Mouse (Mus musculus) lung, embryonic 15.5 days (tissue): ENCODE data around the gene Hip1r. TPM values are rescaled to one million over a fixed set of nuclear protein-coding genes. Genes with fewer than 3 reads are reported as not detected.
A peak's percentile ranks its signal among the peaks of the same experiment; 100 is the strongest.

Experiments
- ATAC-seq: fragments of 200-750 bp; cut with Nextera tagmentation; 2 replicates; pipeline ENCODE4 v1.8.0; 2017; ENCODE audit warnings: moderate number of reproducible peaks, borderline replicate concordance; ENCODE audit not compliant: low FRiP score, low TSS enrichment; ENCODE audit errors: extremely low read depth
- H3K27ac ChIP-seq: fragments of 300-500 bp; sonication (generic); 2 replicates; pipeline ENCODE4 v1.5.1; 2015; ENCODE audit warnings: moderate library complexity, mild to moderate bottlenecking, inconsistent platforms
- H3K27me3 ChIP-seq: fragments of 300-500 bp; sonication (generic); 2 replicates; pipeline ENCODE4 v1.6.1; 2015; ENCODE audit warnings: inconsistent platforms
- H3K36me3 ChIP-seq: fragments of 300-500 bp; sonication (generic); 2 replicates; pipeline ENCODE4 v1.6.1; 2015; ENCODE audit warnings: inconsistent platforms
- H3K4me1 ChIP-seq: fragments of 300-500 bp; sonication (generic); 2 replicates; pipeline ENCODE4 v1.6.1; 2015; ENCODE audit warnings: inconsistent platforms
- H3K4me2 ChIP-seq: fragments of 300-500 bp; sonication (generic); 2 replicates; pipeline ENCODE4 v1.6.1; 2015; ENCODE audit warnings: inconsistent platforms, mild to moderate bottlenecking, moderate library complexity
- H3K4me3 ChIP-seq: fragments of 300-500 bp; sonication (generic); 2 replicates; pipeline ENCODE4 v1.5.1; 2015; ENCODE audit warnings: mild to moderate bottlenecking, inconsistent platforms
- H3K9ac ChIP-seq: fragments of 300-500 bp; sonication (generic); 2 replicates; pipeline ENCODE4 v1.6.1; 2015; ENCODE audit warnings: inconsistent platforms
- H3K9me3 ChIP-seq: fragments of 300-500 bp; sonication (generic); 2 replicates; pipeline ENCODE4 v1.6.1; 2016; ENCODE audit warnings: inconsistent platforms
- WGBS: fragments of 180-500 bp; shearing (Covaris S2); methylation state at CpG from one replicate; pipeline ENCODE4 v1.1.7; 2015; 5-methylcytosine and 5-hydroxymethylcytosine counted together
- polyA plus RNA-seq: library from polyadenylated mRNA; unstranded; fragments of >200 nt; fragmentation: Nextera tagmentation; extraction: Ambion mirVana; gene quantifications from 2 replicates; pipeline ENCODE4 v1.2.1, GENCODE M21; 2015

Hip1r gene
- polyA plus RNA-seq, 1 experiment from 2014 or later: 13.3 TPM

DNA sequence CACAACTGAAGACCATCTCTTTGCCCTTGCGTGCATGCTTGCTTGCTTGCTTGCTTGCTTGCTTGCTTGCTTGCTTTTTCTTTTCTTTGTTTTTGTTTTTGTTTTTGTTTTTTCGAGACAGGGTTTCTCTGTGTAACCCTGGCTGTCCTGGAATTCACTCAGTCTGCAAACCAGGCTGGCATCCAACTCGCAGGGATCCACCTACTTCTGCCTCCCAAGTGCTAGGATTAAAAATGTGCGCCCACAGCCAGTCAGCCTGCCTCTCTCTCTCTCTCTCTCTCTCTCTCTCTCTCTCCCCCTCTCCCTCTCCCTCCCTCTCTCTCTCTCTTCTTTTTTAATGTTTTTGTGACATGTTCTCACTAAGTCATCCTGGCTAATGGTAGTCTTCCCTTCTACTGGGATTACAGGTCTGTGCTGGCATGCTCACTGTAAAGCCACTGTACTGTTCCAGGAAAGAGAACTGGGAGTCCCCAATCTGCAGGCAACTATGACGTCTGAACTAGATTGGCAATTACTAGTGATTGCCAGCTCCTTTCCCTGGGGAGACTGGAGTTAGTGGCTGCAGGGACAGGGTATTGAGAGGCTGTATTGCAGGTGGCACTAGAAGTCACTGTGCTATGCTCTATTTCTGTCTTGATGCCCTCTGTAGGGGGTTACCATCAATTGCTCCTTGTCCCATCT is 20.9 kb upstream of the Hip1r start:
- Histone ChIP-seq H3K4me3 (no peak overlapping the region), H3K9me3 (no peaks in the 10 kb centered on the region), H3K4me2 (no peak overlapping the region), H3K27me3 (no peaks in the 10 kb centered on the region), H3K36me3 (no peaks in the 10 kb centered on the region), H3K9ac (no peak overlapping the region), H3K27ac (no peak overlapping the region), H3K4me1 (no peaks in the 10 kb centered on the region)
- no peak for ATAC-seq
- WGBS: 51% methylated on average over 5 of the region's 5 CpGs

DNA sequence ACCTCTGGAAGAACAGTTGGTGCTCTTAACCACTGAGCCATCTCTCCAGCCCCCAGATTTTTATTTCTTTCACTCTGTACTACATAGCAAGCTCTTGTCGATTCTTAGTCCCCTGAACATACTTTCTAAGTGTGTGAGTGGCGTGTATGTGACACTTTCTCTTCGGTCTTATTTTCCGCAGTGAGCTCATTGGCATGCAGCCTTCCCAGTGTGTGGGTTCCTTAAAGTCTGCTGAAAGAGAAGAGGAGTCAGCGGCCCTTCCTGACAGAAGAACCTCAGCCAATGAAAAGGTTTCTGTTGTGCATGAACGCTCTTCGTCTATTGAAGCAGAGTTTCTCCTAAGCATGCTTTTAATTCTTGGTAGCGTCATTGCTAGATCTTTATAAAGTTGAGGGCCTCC is 16.2 kb upstream of the Hip1r start:
- H3K4me1 ChIP-seq: no peaks in the 10 kb centered on the region
- no peak for ATAC-seq
- H3K4me2 ChIP-seq: no peak overlapping the region
- H3K36me3 ChIP-seq: no peaks in the 10 kb centered on the region
- no peak overlapping the region for H3K9ac ChIP-seq
- no peaks in the 10 kb centered on the region for H3K27me3 ChIP-seq
- H3K4me3 ChIP-seq: no peak overlapping the region
- WGBS: 86% methylated on average over 8 of the region's 8 CpGs
- no peaks in the 10 kb centered on the region for H3K9me3 ChIP-seq
- H3K27ac ChIP-seq: no peak overlapping the region

GRCm38 (mm10) chr5:123959018-123959417 is 14.4 kb upstream of the Hip1r start:
- H3K36me3 ChIP-seq: no peaks in the 10 kb centered on the region
- H3K9ac ChIP-seq: no peak overlapping the region
- H3K4me2 ChIP-seq: no peak overlapping the region
- no peaks in the 10 kb centered on the region for H3K27me3 ChIP-seq
- H3K27ac ChIP-seq: no peak overlapping the region
- no peak for ATAC-seq
- 61% methylated on average over 3 of the region's 3 CpGs for WGBS
- no peaks in the 10 kb centered on the region for H3K9me3 ChIP-seq
- H3K4me1 ChIP-seq: no peaks in the 10 kb centered on the region
- H3K4me3 ChIP-seq: no peak overlapping the region

DNA sequence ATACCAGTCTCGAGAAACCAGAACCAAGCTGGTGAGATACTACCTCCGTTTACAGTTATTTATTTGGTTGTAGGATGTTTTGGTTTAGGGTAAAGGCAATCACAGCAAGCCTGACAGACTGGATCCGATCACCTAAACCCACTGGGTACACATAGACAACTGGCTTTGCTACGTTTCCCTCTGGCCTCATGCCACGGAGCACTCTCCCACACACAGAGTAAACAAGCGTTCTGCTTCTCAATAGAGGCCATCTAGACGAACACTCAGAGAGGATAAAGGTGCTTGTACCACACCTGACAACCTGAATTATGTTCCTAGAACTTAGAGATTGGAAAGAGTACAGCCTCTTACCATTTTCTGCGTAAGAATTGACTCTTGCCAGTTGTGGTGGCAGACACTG is 13.3 kb upstream of the Hip1r start:
- no peaks in the 10 kb centered on the region for H3K27me3 ChIP-seq
- no peak overlapping the region for H3K9ac ChIP-seq
- no peaks in the 10 kb centered on the region for H3K4me1 ChIP-seq
- H3K36me3 ChIP-seq: no peaks in the 10 kb centered on the region
- H3K27ac ChIP-seq: no peak overlapping the region
- 44% methylated on average over 8 of the region's 8 CpGs for WGBS
- H3K4me2 ChIP-seq: no peak overlapping the region
- no peaks in the 10 kb centered on the region for H3K9me3 ChIP-seq
- no peak overlapping the region for H3K4me3 ChIP-seq
- ATAC-seq: no peak

- Histone ChIP-seq H3K27me3 (no peaks in the 10 kb centered on the region), H3K4me2 (no peak overlapping the region), H3K9ac (no peak overlapping the region), H3K4me1 (no peaks in the 10 kb centered on the region), H3K27ac (no peak overlapping the region), H3K4me3 (no peak overlapping the region), H3K9me3 (no peaks in the 10 kb centered on the region), H3K36me3 (no peaks in the 10 kb centered on the region)
- 80% methylated on average over 12 of the region's 12 CpGs for WGBS
- ATAC-seq: no peak
Measured at GRCm38 (mm10) chr5:123961046-123961445, 12.4 kb upstream of the Hip1r start.

GRCm38 (mm10) chr5:123964208-123964607 is 9.2 kb upstream of the Hip1r start:
- H3K4me2 ChIP-seq: no peak overlapping the region
- no peak for ATAC-seq
- no peak overlapping the region for H3K9ac ChIP-seq
- no peaks in the 10 kb centered on the region for H3K4me1 ChIP-seq
- H3K4me3 ChIP-seq: no peak overlapping the region
- H3K9me3 ChIP-seq: no peaks in the 10 kb centered on the region
- no peaks in the 10 kb centered on the region for H3K36me3 ChIP-seq
- H3K27me3 ChIP-seq: no peaks in the 10 kb centered on the region
- WGBS: 82% methylated on average over 4 of the region's 4 CpGs
- H3K27ac ChIP-seq: no peak overlapping the region

DNA sequence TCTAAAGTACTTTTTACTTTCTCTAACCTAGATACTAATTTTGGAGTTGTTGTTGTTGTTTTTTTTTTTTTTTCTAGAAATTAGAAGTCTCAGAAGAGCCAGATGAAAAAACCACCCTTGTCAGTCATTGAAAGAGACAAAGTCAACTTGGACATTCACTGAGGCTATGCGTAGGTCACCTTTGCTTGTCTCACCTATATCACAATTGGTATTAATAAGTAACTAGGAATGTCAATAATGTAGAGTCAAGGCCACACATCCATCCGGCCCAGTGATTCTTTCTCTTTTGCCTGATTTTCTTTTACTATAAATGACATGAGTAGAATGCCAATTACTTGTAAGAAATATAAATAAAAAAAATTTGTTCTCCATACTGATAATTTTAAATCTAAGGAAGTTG is 6.7 kb upstream of the Hip1r start:
- no peak overlapping the region for H3K9ac ChIP-seq
- whole genome bisulfite sequencing: 63% methylated on average over 2 of the region's 2 CpGs
- ATAC-seq: no peak
- H3K36me3 ChIP-seq: no peaks in the 10 kb centered on the region
- no peaks in the 10 kb centered on the region for H3K9me3 ChIP-seq
- H3K4me1 ChIP-seq: no peaks in the 10 kb centered on the region
- no peak overlapping the region for H3K27ac ChIP-seq
- no peak overlapping the region for H3K4me2 ChIP-seq
- H3K4me3 ChIP-seq: no peak overlapping the region
- H3K27me3 ChIP-seq: no peaks in the 10 kb centered on the region

DNA sequence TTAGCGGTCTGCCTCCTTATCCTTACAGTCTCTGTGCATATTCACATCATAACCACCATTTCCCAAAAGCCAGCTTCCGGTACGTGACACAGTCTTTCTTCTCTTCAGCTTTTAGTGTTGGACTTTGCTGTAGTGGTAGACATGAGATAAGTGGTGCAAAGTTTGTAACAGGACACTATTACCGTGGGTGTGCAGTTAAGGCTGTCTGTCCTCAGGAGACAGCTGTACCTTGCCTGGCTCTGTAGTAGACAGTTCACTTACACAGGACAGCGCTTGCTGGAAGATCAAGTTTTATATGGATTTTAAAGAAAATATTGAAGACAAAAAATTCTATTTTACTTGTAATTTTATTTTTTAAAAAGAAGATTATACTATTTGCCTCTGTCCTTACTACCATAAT is 5.0 kb upstream of the Hip1r start:
- no peak overlapping the region for H3K4me3 ChIP-seq
- no peak overlapping the region for H3K9ac ChIP-seq
- H3K27ac ChIP-seq: no peak overlapping the region
- no peak overlapping the region for H3K4me2 ChIP-seq
- no peak for ATAC-seq
- no peaks in the 10 kb centered on the region for H3K36me3 ChIP-seq
- no peaks in the 10 kb centered on the region for H3K9me3 ChIP-seq
- peaks cover 4% of the 10 kb centered on the region; the same call in 1 of the 2 replicates for H3K4me1 ChIP-seq
- peaks cover 8% of the 10 kb centered on the region; the same call in 1 of the 2 replicates for H3K27me3 ChIP-seq
- 51% methylated on average over 5 of the region's 5 CpGs for WGBS

GRCm38 (mm10) chr5:123969216-123969615 is 4.2 kb upstream of the Hip1r start:
- H3K27me3 ChIP-seq: peaks cover 8% of the 10 kb centered on the region; the same call in 1 of the 2 replicates
- no peak overlapping the region for H3K4me3 ChIP-seq
- H3K27ac ChIP-seq: no peak overlapping the region
- no peak overlapping the region for H3K4me2 ChIP-seq
- H3K9ac ChIP-seq: no peak overlapping the region
- H3K4me1 ChIP-seq: peaks cover 7% of the 10 kb centered on the region
- ATAC-seq: no peak
- no peaks in the 10 kb centered on the region for H3K36me3 ChIP-seq
- no peaks in the 10 kb centered on the region for H3K9me3 ChIP-seq
- WGBS: 75% methylated on average over 8 of the region's 8 CpGs

DNA sequence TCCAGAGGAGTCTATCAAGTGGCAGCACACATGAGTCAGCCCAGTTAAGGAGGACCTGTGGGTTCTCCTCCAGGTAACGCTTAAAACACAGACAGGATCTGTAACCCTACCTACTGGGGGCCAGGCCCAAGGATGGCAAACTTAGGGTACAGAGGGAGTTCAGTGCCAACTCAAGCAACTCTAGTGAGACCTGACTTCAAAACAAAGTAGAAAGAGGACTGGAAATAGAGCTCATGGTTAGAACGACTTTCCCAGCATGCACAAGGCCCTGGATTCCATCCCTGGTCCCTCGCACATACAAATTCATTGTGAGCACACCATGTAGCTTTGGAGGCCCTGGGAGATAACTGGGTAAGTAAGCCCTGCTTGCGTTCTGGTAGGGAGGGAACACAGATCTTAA is 2.9 kb upstream of the Hip1r start:
- no peak for ATAC-seq
- Histone ChIP-seq H3K9me3 (no peaks in the 10 kb centered on the region), H3K27ac (no peak overlapping the region), H3K36me3 (no peaks in the 10 kb centered on the region), H3K9ac (no peak overlapping the region), H3K4me2 (no peak overlapping the region), H3K4me1 (peaks cover 18% of the 10 kb centered on the region), H3K27me3 (peaks cover 20% of the 10 kb centered on the region; the same call in 1 of the 2 replicates), H3K4me3 (no peak overlapping the region)
- WGBS: 78% methylated on average over 4 of the region's 4 CpGs

DNA sequence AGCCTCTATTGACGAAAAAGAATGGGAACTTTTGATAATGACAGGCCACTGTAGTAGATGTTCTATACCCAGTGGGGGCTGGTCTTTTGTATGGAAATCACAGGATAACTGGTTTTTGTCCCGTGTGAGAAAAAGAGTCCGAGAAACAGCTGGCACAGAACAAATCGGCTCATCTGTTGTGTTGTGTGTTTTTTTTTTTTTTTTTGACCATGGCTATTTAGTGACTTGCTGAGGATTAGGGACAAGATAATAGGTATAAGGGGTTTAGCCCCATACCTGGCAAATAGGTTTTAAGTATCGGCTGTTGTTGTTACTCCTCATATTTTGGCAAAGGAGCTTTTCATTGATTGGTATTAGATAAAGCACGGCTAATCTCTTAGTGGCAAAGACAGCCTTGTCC is 975 bp upstream of the Hip1r start:
- no peak overlapping the region for H3K27ac ChIP-seq
- no peak for ATAC-seq
- no peak overlapping the region for H3K9ac ChIP-seq
- peaks cover 31% of the 10 kb centered on the region; the same call in 1 of the 2 replicates for H3K27me3 ChIP-seq
- H3K4me3 ChIP-seq: no peak overlapping the region
- peaks cover 27% of the 10 kb centered on the region for H3K4me1 ChIP-seq
- H3K36me3 ChIP-seq: no peaks in the 10 kb centered on the region
- H3K4me2 ChIP-seq: no peak overlapping the region
- WGBS: 68% methylated on average over 6 of the region's 6 CpGs
- no peaks in the 10 kb centered on the region for H3K9me3 ChIP-seq

GRCm38 (mm10) chr5:123974179-123974485 is 704 bp downstream of the Hip1r start:
- Histone ChIP-seq H3K4me3 (peak overlapping the region; percentile 71), H3K4me1 (peaks cover 34% of the 10 kb centered on the region), H3K27me3 (peaks cover 31% of the 10 kb centered on the region; the same call in 1 of the 2 replicates), H3K27ac (peak overlapping the region; percentile 50; the same call in 1 of the 2 replicates), H3K9ac (peak overlapping the region; percentile 60), H3K9me3 (no peaks in the 10 kb centered on the region), H3K4me2 (peak overlapping the region; percentile 96), H3K36me3 (no peaks in the 10 kb centered on the region)
- under 1% methylated on average over 14 of the region's 14 CpGs for WGBS
- no peak for ATAC-seq
